ENCODE assay signal across 7 mouse cellular contexts in the genomic region with DNA sequence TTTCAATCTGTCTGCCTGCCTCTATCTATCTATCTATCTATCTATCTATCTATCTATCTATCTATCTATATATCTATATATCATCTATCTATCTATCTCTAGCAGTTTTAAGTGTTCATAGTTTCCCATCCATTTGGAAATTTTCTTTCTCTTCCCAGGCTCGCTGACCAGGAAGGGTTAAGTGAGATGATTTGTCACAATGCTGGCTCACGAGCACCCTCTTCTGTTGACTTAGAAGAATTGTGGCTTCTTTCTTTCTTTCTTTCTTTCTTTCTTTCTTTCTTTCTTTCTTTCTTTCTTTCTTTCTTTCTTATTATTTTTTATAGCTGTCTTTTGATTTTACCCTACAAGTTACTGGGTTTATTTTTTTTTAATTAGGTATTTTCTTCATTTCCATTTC.
A peak's percentile ranks its signal among the peaks of the same experiment; 100 is the strongest.
DNase-seq lines count a peak whose midpoint lies in the region; ATAC-seq and TF ChIP-seq lines count a peak whose summit lies in the region.
"Not testable (repeated sequence)": the region's sequence is repeated elsewhere in the genome, so short reads cannot be mapped to it uniquely, and the experiment has no call there.

No protein-coding gene starts in this region.

- H3K4me1 ChIP-seq in embryonic facial prominence, embryonic 15.5 days; heart, embryonic 16.5 days (ENCODE audit: control insufficient read depth, insufficient read depth, low read length); kidney, postnatal 0 days (replicated peaks; ENCODE audit: insufficient read depth, low read length); lung, embryonic 14.5 days (ENCODE audit: insufficient read depth): not testable (repeated sequence)

- H3K79me2 ChIP-seq in myocyte (ENCODE audit: control insufficient read depth, insufficient read depth) = not testable (repeated sequence)

- H3ac ChIP-seq in myocyte (ENCODE audit: control insufficient read depth, insufficient read length) = not testable (repeated sequence)

- H3K27me3 ChIP-seq in embryonic facial prominence, embryonic 15.5 days; heart, embryonic 16.5 days (ENCODE audit: control insufficient read depth, insufficient read depth, low read length); kidney, postnatal 0 days (ENCODE audit: insufficient read depth, low read length); lung, embryonic 14.5 days (ENCODE audit: insufficient read depth, low read length); myocyte (ENCODE audit: control insufficient read depth, insufficient read depth, insufficient read length): not testable (repeated sequence)

- not testable (repeated sequence) for H3K9me3 ChIP-seq in embryonic facial prominence, embryonic 15.5 days (replicated peaks); heart, embryonic 16.5 days (replicated peaks; ENCODE audit: control insufficient read depth, low read length); kidney, postnatal 0 days (replicated peaks; ENCODE audit: low read length); lung, embryonic 14.5 days (ENCODE audit: low read depth, low read length)

- not testable (repeated sequence) for H3K4me3 ChIP-seq in embryonic facial prominence, embryonic 15.5 days (replicated peaks); kidney, postnatal 0 days (replicated peaks; ENCODE audit: low read depth, low read length); lung, embryonic 14.5 days (ENCODE audit: low read depth, low read length)
- H3K4me3 ChIP-seq in heart, embryonic 16.5 days (ENCODE audit: low read length) = peak overlapping the region; percentile 19; the same call in 1 of the 2 replicates
- peak overlapping the region; percentile 3 for H3K4me3 ChIP-seq in myocyte

- H3K4me2 ChIP-seq in embryonic facial prominence, embryonic 15.5 days (replicated peaks) = peak overlapping the region; percentile 28
- H3K4me2 ChIP-seq in heart, embryonic 16.5 days (ENCODE audit: low read depth, low read length) = peak overlapping the region; percentile 46; the same call in 1 of the 2 replicates
- peak overlapping the region; percentile 32; the same call in 1 of the 2 replicates for H3K4me2 ChIP-seq in kidney, postnatal 0 days (ENCODE audit: low read length)
- 0 out of 2 replicates have a peak overlapping the region, but pooled peaks have one; percentile 1 for H3K4me2 ChIP-seq in lung, embryonic 14.5 days
- peak overlapping the region; percentile 75 for H3K4me2 ChIP-seq in myocyte (ENCODE audit: low read depth)

- H3K27ac ChIP-seq in embryonic facial prominence, embryonic 15.5 days (replicated peaks); heart, embryonic 16.5 days (ENCODE audit: low read length); kidney, postnatal 0 days; lung, embryonic 14.5 days (ENCODE audit: low read depth): not testable (repeated sequence)

- not testable (repeated sequence) for TF ChIP-seq POLR2A in myocyte (IDR thresholded peaks at IDR 0.05; ENCODE audit: insufficient read length, low read depth)

- H3K9ac ChIP-seq in embryonic facial prominence, embryonic 15.5 days; heart, embryonic 16.5 days (ENCODE audit: low read length); kidney, postnatal 0 days (ENCODE audit: low read depth, low read length); lung, embryonic 14.5 days: not testable (repeated sequence)

- peak; percentile 66 for TF ChIP-seq CTCF in kidney, postnatal 0 days (IDR thresholded peaks at IDR 0.05; ENCODE audit: low read depth)
- peak; percentile 68 for TF ChIP-seq CTCF in lung, embryonic 14.5 days (IDR thresholded peaks at IDR 0.05; ENCODE audit: low read depth)

- peak; percentile 69 for DNase-seq in MN1 (ENCODE audit: low spot score)
- DNase-seq in c-Kit-positive CD71-positive TER-119-positive erythroid progenitor cells, embryonic 14.5 days (ENCODE audit: low spot score) = peak; percentile 14
- DNase-seq in kidney, postnatal 0 days (ENCODE audit: low spot score) = peak; percentile 79
- peak; percentile 81 for DNase-seq in lung, embryonic 14.5 days

- H3K36me3 ChIP-seq in embryonic facial prominence, embryonic 15.5 days; heart, embryonic 16.5 days (ENCODE audit: control insufficient read depth, insufficient read depth); kidney, postnatal 0 days (ENCODE audit: insufficient read depth, low read length); lung, embryonic 14.5 days (ENCODE audit: insufficient read depth); myocyte (ENCODE audit: control insufficient read depth, insufficient read depth): not testable (repeated sequence)

- WGBS in embryonic facial prominence, embryonic 15.5 days = 3% methylated on average over 2 of the region's 2 CpGs
- 3% methylated on average over 2 of the region's 2 CpGs for WGBS in heart, embryonic 16.5 days
- 5% methylated on average over 2 of the region's 2 CpGs for WGBS in kidney, postnatal 0 days
- WGBS in lung, embryonic 14.5 days = 2% methylated on average over 2 of the region's 2 CpGs

- ATAC-seq in embryonic facial prominence, embryonic 15.5 days (ENCODE audit: insufficient number of reproducible peaks, low FRiP score, low TSS enrichment, low read depth); heart, embryonic 16.5 days (replicated peaks; ENCODE audit: extremely low read depth, insufficient read depth, low FRiP score); kidney, postnatal 0 days (replicated peaks; ENCODE audit: low FRiP score, low read depth); lung, embryonic 14.5 days (ENCODE audit: insufficient read depth): not testable (repeated sequence)

Comparison
In these comparisons a context has a peak if more than half of its experiments do, and no peak if none do; other contexts are left out.
1. DNase-seq: peak in every context shown above with its lines; median percentile 81 in lung, embryonic 14.5 days; 79 in kidney, postnatal 0 days; 69 in MN1; 14 in c-Kit-positive CD71-positive TER-119-positive erythroid progenitor cells, embryonic 14.5 days.
2. H3K4me2 ChIP-seq: peak in every context shown above with its lines; median percentile 75 in myocyte; 46 in heart, embryonic 16.5 days; 32 in kidney, postnatal 0 days; 28 in embryonic facial prominence, embryonic 15.5 days; 1 in lung, embryonic 14.5 days.